ENCODE assay signal across 8 mouse cellular contexts in the genomic region with DNA sequence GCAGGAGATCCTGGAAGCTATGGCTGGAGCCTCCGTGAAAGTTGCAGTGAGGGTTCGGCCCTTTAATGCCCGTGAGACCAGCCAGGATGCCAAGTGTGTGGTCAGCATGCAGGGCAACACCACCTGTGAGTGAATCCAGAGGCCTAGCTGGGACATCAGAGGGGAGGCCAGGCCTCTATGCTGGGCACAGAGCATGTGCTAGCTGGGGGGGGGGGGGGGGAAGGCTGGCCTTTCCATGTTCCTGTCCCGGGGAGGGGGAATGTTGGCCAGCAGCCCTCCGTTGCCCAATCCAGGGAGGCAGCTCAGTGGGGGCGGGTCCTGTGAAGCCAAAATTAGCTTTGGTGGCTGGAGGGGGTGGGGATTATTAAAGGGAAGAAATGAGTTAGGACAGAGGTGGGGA. TPM values are rescaled to one million over a fixed set of nuclear protein-coding genes. Genes with fewer than 3 reads are reported as not detected.
DNase-seq lines count a peak whose midpoint lies in the region; ATAC-seq and TF ChIP-seq lines count a peak whose summit lies in the region.

No protein-coding gene starts in this region.

- H3K27ac ChIP-seq in forebrain, embryonic 13.5 days: no peak overlapping the region
- no peak overlapping the region for H3K27ac ChIP-seq in forebrain, embryonic 16.5 days (ENCODE audit: low read length)
- no peak overlapping the region for H3K27ac ChIP-seq in embryonic fibroblast, embryonic 13.5 days (ENCODE audit: insufficient read depth, low read length)
- H3K27ac ChIP-seq in hindbrain, embryonic 13.5 days: no peak overlapping the region
- no peak overlapping the region for H3K27ac ChIP-seq in midbrain, embryonic 11.5 days (ENCODE audit: low read depth, low read length)

- peak overlapping the region; percentile 52 for H3K9ac ChIP-seq in forebrain, embryonic 13.5 days
- H3K9ac ChIP-seq in forebrain, embryonic 16.5 days (replicated peaks; ENCODE audit: low read depth, low read length): no peak overlapping the region
- peak overlapping the region; percentile 95 for H3K9ac ChIP-seq in hindbrain, embryonic 13.5 days
- H3K9ac ChIP-seq in midbrain, embryonic 11.5 days (ENCODE audit: low read length): peak overlapping the region; percentile 3; the same call in 1 of the 2 replicates

- no peak for TF ChIP-seq CTCF in embryonic fibroblast, embryonic 13.5 days (IDR thresholded peaks at IDR 0.05; ENCODE audit: borderline replicate concordance, insufficient read depth, low read length)

- peak overlapping the region; percentile 91; the same call in 1 of the 2 replicates for H3K4me2 ChIP-seq in forebrain, embryonic 13.5 days
- no peak overlapping the region for H3K4me2 ChIP-seq in forebrain, embryonic 16.5 days (ENCODE audit: low read length)
- 0 out of 2 replicates have a peak overlapping the region, but pooled peaks have one; percentile 89 for H3K4me2 ChIP-seq in hindbrain, embryonic 13.5 days
- H3K4me2 ChIP-seq in midbrain, embryonic 11.5 days: no peak overlapping the region

- no peak for TF ChIP-seq POLR2A in embryonic fibroblast, embryonic 13.5 days (IDR thresholded peaks at IDR 0.05; ENCODE audit: low read depth, low read length)

- no peak overlapping the region for H3K4me3 ChIP-seq in forebrain, embryonic 13.5 days
- H3K4me3 ChIP-seq in forebrain, embryonic 16.5 days (replicated peaks; ENCODE audit: low read length): no peak overlapping the region
- H3K4me3 ChIP-seq in embryonic fibroblast, embryonic 13.5 days (ENCODE audit: insufficient read depth, low read length): peak overlapping the region; percentile 81; the same call in 1 of the 2 replicates
- H3K4me3 ChIP-seq in hindbrain, embryonic 13.5 days: no peak overlapping the region
- no peak overlapping the region for H3K4me3 ChIP-seq in midbrain, embryonic 11.5 days (ENCODE audit: low read depth, low read length)

- H3K36me3 ChIP-seq in forebrain, embryonic 13.5 days (ENCODE audit: poor library complexity, severe bottlenecking): peaks cover 47% of the 10 kb centered on the region
- H3K36me3 ChIP-seq in forebrain, embryonic 16.5 days (ENCODE audit: control insufficient read depth, insufficient read depth): peaks cover 22% of the 10 kb centered on the region
- peaks cover 47% of the 10 kb centered on the region for H3K36me3 ChIP-seq in hindbrain, embryonic 13.5 days
- H3K36me3 ChIP-seq in midbrain, embryonic 11.5 days (ENCODE audit: control insufficient read depth, insufficient read depth, low read length): peaks cover 10% of the 10 kb centered on the region; the same call in 1 of the 2 replicates

- H3K4me1 ChIP-seq in forebrain, embryonic 13.5 days: peaks cover 22% of the 10 kb centered on the region
- H3K4me1 ChIP-seq in forebrain, embryonic 16.5 days (replicated peaks; ENCODE audit: control insufficient read depth, insufficient read depth, low read length): peaks cover 22% of the 10 kb centered on the region
- H3K4me1 ChIP-seq in embryonic fibroblast, embryonic 13.5 days (ENCODE audit: control insufficient read depth, insufficient read depth, low read length): no peaks in the 10 kb centered on the region
- H3K4me1 ChIP-seq in hindbrain, embryonic 13.5 days (replicated peaks): peaks cover 26% of the 10 kb centered on the region
- H3K4me1 ChIP-seq in midbrain, embryonic 11.5 days (ENCODE audit: control insufficient read depth, insufficient read depth, low read length): peaks cover 15% of the 10 kb centered on the region

- no peaks in the 10 kb centered on the region for H3K9me3 ChIP-seq in forebrain, embryonic 13.5 days (replicated peaks)
- no peaks in the 10 kb centered on the region for H3K9me3 ChIP-seq in forebrain, embryonic 16.5 days (ENCODE audit: control insufficient read depth, low read length)
- H3K9me3 ChIP-seq in hindbrain, embryonic 13.5 days: no peaks in the 10 kb centered on the region
- no peaks in the 10 kb centered on the region for H3K9me3 ChIP-seq in midbrain, embryonic 11.5 days (ENCODE audit: control insufficient read depth, low read length)

- H3K27me3 ChIP-seq in forebrain, embryonic 13.5 days: no peaks in the 10 kb centered on the region
- no peaks in the 10 kb centered on the region for H3K27me3 ChIP-seq in forebrain, embryonic 16.5 days (replicated peaks; ENCODE audit: control insufficient read depth, insufficient read depth, low read length)
- no peaks in the 10 kb centered on the region for H3K27me3 ChIP-seq in hindbrain, embryonic 13.5 days
- no peaks in the 10 kb centered on the region for H3K27me3 ChIP-seq in midbrain, embryonic 11.5 days (ENCODE audit: control insufficient read depth, insufficient read depth, low read length)

- ATAC-seq in forebrain, embryonic 13.5 days: no peak
- no peak for ATAC-seq in forebrain, embryonic 16.5 days
- no peak for ATAC-seq in hindbrain, embryonic 13.5 days (ENCODE audit: low FRiP score)
- no peak for ATAC-seq in midbrain, embryonic 11.5 days (ENCODE audit: low FRiP score)

- WGBS in forebrain, embryonic 13.5 days: 80% methylated on average over 6 of the region's 6 CpGs
- 80% methylated on average over 6 of the region's 6 CpGs for WGBS in forebrain, embryonic 16.5 days
- WGBS in hindbrain, embryonic 13.5 days: 78% methylated on average over 6 of the region's 6 CpGs
- WGBS in midbrain, embryonic 11.5 days: 86% methylated on average over 6 of the region's 6 CpGs

- DNase-seq in midbrain, embryonic 11.5 days (ENCODE audit: low spot score, missing footprints): no peak
- no peak for DNase-seq in yolk sac, embryonic 10.5 days (ENCODE audit: low spot score)
- DNase-seq in embryo, embryonic 10 days (ENCODE audit: low spot score): no peak
- DNase-seq in ovary, postnatal 14 days (ENCODE audit: low spot score): no peak

RNA-seq across cellular contexts. Expression of gene Kif1c, which starts 2.4 kb away (rescaled TPM):
- 1.3 and 1.5 TPM in 2 replicates for polyA plus RNA-seq in forebrain, embryonic 13.5 days (2015; fragmentation: Nextera tagmentation; extraction: Ambion mirVana)
- 1.4 and 1.5 TPM in 2 replicates for polyA plus RNA-seq in forebrain, embryonic 16.5 days (2015; fragmentation: Nextera tagmentation; extraction: Ambion mirVana)
- 88.5 and 112 TPM in 2 replicates for polyA plus RNA-seq in embryonic fibroblast, embryonic 13.5 days (2011; ENCODE audit: insufficient read length, low read depth, missing spikeins)
- polyA plus RNA-seq in hindbrain, embryonic 13.5 days (2015; fragmentation: Nextera tagmentation; extraction: Ambion mirVana): 1.5 and 1.7 TPM in 2 replicates
- polyA plus RNA-seq in midbrain, embryonic 11.5 days (2014; fragmentation: Nextera tagmentation; extraction: Ambion mirVana): 6.1 and 7.1 TPM in 2 replicates

RNA-seq across cellular contexts. Expression of gene Inca1, which starts 2.8 kb away (rescaled TPM):
- 0.87 and 0.89 TPM in 2 replicates for polyA plus RNA-seq in forebrain, embryonic 13.5 days (2015; fragmentation: Nextera tagmentation; extraction: Ambion mirVana)
- 0.61 and 1.3 TPM in 2 replicates for polyA plus RNA-seq in forebrain, embryonic 16.5 days (2015; fragmentation: Nextera tagmentation; extraction: Ambion mirVana)
- 1.2 and 2.4 TPM in 2 replicates for polyA plus RNA-seq in embryonic fibroblast, embryonic 13.5 days (2011; ENCODE audit: insufficient read length, low read depth, missing spikeins)
- 1.6 TPM in 2 replicates for polyA plus RNA-seq in hindbrain, embryonic 13.5 days (2015; fragmentation: Nextera tagmentation; extraction: Ambion mirVana)
- polyA plus RNA-seq in midbrain, embryonic 11.5 days (2014; fragmentation: Nextera tagmentation; extraction: Ambion mirVana): 1.3 TPM in 2 replicates

RNA-seq across cellular contexts. Expression of gene Camta2, which starts 14.9 kb away (rescaled TPM):
- polyA plus RNA-seq in forebrain, embryonic 13.5 days (2015; fragmentation: Nextera tagmentation; extraction: Ambion mirVana): 11.9 and 13.9 TPM in 2 replicates
- 17.2 and 21.3 TPM in 2 replicates for polyA plus RNA-seq in forebrain, embryonic 16.5 days (2015; fragmentation: Nextera tagmentation; extraction: Ambion mirVana)
- 15.3 and 16.4 TPM in 2 replicates for polyA plus RNA-seq in embryonic fibroblast, embryonic 13.5 days (2011; ENCODE audit: insufficient read length, low read depth, missing spikeins)
- polyA plus RNA-seq in hindbrain, embryonic 13.5 days (2015; fragmentation: Nextera tagmentation; extraction: Ambion mirVana): 15.2 and 15.3 TPM in 2 replicates
- polyA plus RNA-seq in midbrain, embryonic 11.5 days (2014; fragmentation: Nextera tagmentation; extraction: Ambion mirVana): 6.6 and 6.7 TPM in 2 replicates

RNA-seq across cellular contexts. Expression of gene Spag7, which starts 33.6 kb away (rescaled TPM):
- 173 and 177 TPM in 2 replicates for polyA plus RNA-seq in forebrain, embryonic 13.5 days (2015; fragmentation: Nextera tagmentation; extraction: Ambion mirVana)
- 119 and 146 TPM in 2 replicates for polyA plus RNA-seq in forebrain, embryonic 16.5 days (2015; fragmentation: Nextera tagmentation; extraction: Ambion mirVana)
- polyA plus RNA-seq in embryonic fibroblast, embryonic 13.5 days (2011; ENCODE audit: insufficient read length, low read depth, missing spikeins): 91.1 and 106 TPM in 2 replicates
- 162 and 169 TPM in 2 replicates for polyA plus RNA-seq in hindbrain, embryonic 13.5 days (2015; fragmentation: Nextera tagmentation; extraction: Ambion mirVana)
- 138 and 139 TPM in 2 replicates for polyA plus RNA-seq in midbrain, embryonic 11.5 days (2014; fragmentation: Nextera tagmentation; extraction: Ambion mirVana)

RNA-seq across cellular contexts. Expression of gene Eno3, which starts 45.8 kb away (rescaled TPM):
- polyA plus RNA-seq in forebrain, embryonic 13.5 days (2015; fragmentation: Nextera tagmentation; extraction: Ambion mirVana): 7.1 and 7.4 TPM in 2 replicates
- polyA plus RNA-seq in forebrain, embryonic 16.5 days (2015; fragmentation: Nextera tagmentation; extraction: Ambion mirVana): 6.5 and 8.2 TPM in 2 replicates
- 15.6 and 31.0 TPM in 2 replicates for polyA plus RNA-seq in embryonic fibroblast, embryonic 13.5 days (2011; ENCODE audit: insufficient read length, low read depth, missing spikeins)
- 7.1 and 9.2 TPM in 2 replicates for polyA plus RNA-seq in hindbrain, embryonic 13.5 days (2015; fragmentation: Nextera tagmentation; extraction: Ambion mirVana)
- polyA plus RNA-seq in midbrain, embryonic 11.5 days (2014; fragmentation: Nextera tagmentation; extraction: Ambion mirVana): 13.8 and 14.3 TPM in 2 replicates

Comparison
In these comparisons a context has a peak if more than half of its experiments do, and no peak if none do; other contexts are left out.
1. H3K4me2 ChIP-seq: peak in forebrain, embryonic 13.5 days (single experiment) and hindbrain, embryonic 13.5 days (single experiment); none in forebrain, embryonic 16.5 days (single experiment) and midbrain, embryonic 11.5 days (single experiment).
2. RNA of gene Kif1c, which starts 2.4 kb away (polyA plus RNA-seq): 88.5 to 112 TPM in embryonic fibroblast, embryonic 13.5 days; 6.1 to 7.1 TPM in midbrain, embryonic 11.5 days, 1.5 to 1.7 TPM in hindbrain, embryonic 13.5 days, 1.4 to 1.5 TPM in forebrain, embryonic 16.5 days and 1.3 to 1.5 TPM in forebrain, embryonic 13.5 days; every median in the first group is over 10 times any median in the second.